Mouse (Mus musculus) heart, postnatal 25 days (tissue): ENCODE measurements at regions not wholly inside any gene's neighbourhood (a gene's known extent, or its start where the extent isn't known, plus 50 kb on each side); places are given as distances from the start of the nearest gene placed in this dataset.
"Not testable (repeated sequence)": the region's sequence is repeated elsewhere in the genome, so short reads cannot be mapped to it uniquely, and the experiment has no call there.

Experiments used
- DNase-seq: peaks from one replicate; pipeline ENCODE4 v3.0.0; 2022; ENCODE audit warnings: low spot score
- intact Hi-C: fragments of 180-260 bp; cut with DNase I; formaldehyde crosslinking; loops from one replicate; pipeline ENCODE4 v1.15.1; 2025

DNA sequence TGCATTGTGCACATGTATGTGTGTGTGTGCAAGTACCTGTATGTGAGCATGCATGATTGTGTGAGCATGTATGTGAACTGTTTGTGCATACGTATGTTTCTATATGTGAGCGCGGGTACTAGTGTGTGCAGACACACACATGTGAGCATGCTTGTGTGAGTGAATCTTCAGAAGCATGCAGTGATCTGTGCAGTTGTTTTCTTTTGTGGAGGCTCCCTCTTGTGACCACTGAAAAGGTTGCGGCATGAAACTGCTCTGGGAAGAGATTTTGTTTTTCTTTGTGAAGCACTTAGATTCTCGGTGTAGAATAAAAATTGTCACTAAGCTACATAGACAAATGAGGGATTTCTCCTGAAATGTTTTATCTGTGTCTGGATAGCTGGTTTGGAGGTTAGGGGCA lies 189.2 kb upstream of the Rapgef5 start:
- intact Hi-C loops, result loop anchor here (2.0 to 10.0 kb wide), 2 partner anchors 292 to 682 kb away; no protein-coding TSS in a partner anchor
- DNase-seq, result not testable (repeated sequence)

DNA sequence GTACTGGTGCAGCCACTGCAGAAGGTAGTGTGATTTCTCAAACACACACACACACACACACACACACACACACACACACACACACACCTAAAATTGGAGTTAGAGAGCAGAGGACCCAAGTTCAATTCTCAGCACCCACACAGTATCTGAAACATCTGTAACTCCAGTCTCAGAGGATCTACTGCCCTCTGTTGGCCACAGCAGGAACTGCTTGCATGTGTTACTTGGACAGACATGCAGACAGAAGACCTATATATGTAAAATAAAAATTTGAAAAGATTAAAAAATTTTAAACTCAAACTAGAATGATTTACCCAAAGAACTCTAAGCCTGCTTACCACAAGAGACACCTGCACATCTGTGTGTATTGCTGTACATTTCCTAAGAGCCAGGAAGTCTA lies 185.9 kb upstream of the Rapgef5 start:
- intact Hi-C loops, result no loop called here
- no peak for DNase-seq

DNA sequence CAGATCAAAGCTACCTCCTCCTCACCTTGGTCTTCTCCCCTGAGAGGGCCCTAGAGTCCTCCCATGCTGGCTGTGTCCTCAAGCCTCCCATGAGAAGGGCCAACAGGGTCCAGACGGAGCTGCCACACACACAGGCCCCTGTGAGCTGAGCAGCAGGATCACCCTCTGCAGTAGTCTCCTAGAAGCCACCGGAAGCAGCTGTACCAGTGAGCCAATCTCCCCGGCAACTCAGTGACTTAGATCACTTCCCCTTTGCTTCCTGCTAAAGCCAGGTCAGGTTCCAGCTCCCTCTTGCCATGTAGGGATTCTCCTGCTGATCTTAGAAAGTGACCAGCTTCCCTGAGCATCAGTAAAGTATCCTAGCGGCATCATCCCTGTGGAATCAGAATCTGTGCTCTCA lies 179.4 kb upstream of the Rapgef5 start:
- intact Hi-C loops, result no loop called here
- no peak for DNase-seq

DNA sequence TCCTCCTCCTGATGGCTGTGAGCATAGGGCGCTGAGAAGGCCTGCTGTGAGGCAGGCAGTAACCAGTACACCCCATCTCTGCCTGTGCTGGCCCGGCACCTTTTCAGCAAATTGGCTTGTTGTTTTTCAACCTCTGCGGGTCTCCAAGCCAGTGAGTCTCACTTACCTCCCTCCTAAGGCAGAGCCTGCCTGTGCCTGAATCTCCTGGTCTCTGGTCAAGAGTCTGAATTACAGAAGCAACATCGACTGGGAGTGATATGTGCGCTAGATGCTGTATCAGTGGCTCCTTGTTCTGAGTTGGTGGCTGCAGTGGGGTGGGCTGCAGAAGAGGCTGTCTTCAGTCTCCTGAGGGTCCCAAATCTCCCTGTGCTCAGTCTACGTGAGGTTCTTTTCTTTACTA lies 174.0 kb upstream of the Rapgef5 start:
- no peak for DNase-seq
- intact Hi-C loops, result no loop called here

- intact Hi-C loops, result no loop called here
- no peak for DNase-seq
Observed at GRCm38 (mm10) chr12:117343121-117343520, 173.2 kb upstream of the Rapgef5 start.

- intact Hi-C loops, result not testable (repeated sequence)
Observed at GRCm38 (mm10) chr12:117343605-117344004, 172.7 kb upstream of the Rapgef5 start.

DNA sequence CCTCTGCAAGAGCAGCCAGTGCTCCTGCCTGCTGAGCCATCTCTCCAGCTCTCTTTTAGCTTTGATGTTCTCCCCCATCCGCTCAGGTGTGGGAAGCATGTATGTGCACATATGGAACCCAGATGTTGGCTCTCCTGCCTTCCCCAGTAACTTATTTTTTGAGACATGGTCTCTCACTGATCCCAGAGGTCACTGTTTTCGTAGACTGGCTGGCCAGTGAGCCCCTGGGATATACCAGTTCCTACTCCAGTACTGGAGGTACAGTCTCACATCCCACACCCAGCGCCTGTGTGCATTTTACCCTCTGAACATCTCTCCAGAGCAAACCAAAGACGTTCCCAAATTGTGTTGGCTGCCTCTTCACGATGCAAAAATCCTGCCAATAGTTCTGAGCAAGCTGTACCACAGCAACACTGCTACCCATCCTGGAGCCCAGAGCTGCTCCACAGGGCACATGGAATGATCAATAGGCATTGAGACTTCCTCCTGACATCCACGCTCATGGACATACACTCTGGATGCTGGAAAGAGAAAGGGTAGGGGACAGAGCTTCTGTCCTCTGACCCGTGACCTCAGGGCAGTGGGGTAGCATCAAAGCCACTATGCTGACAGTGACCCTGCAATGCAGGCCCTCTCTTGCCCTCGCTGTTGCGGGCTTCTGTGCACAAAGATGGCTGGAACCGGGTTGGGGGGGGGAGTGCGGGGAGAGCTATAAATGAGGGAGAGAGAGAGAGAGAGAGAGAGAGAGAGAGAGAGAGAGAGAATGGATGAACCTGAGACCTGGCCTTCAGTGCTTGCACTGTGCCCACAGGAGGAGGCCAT lies 171.8 kb upstream of the Rapgef5 start:
- no peak for DNase-seq
- intact Hi-C loops, result no loop called here

More at GRCm38 (mm10) chr12:117343605-117344004, 172.7 kb upstream of the Rapgef5 start:
- not testable (repeated sequence) for DNase-seq

DNA sequence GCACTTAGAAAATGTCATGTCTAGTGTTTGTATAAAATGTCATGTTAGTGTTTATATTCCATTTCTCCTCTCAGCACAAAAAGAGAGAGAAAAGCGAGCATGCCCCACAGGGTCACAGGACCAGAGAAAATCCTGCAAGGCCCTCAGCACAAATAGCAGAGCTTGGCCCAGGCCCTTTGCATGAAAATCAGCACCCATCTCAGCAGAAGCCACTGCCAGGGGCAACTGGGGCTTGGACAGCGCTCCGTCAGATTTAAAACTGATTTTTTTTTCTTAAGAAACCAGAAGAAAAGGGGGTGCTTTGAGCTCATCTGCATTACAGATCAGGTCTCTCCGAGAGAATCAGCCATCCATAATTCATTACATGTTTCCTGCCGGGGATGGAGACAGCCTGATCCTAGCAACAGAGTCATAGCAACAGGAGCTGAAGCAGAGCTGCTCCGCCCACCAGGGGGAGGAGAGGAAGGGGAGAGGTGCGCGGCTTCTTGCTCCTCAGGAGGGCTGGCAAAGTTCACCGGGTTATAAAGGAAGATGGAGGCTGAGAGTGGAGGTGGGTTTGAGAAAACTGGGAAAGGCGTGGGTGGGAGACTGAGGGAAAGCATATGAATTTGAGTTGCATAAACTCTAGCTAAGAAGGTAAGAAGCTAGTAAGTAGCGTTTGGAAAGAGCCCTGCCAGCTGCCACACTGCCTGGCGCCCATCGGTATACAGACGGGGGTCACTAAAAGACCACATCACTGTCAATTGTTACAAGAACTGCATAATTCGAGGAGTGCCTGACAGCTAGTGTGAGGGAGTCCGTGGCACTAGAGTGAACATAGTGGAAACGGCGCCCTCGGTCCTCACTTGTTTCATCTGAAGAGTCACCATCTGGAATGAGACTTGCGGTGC lies 170.9 kb upstream of the Rapgef5 start:
- intact Hi-C loops, result no loop called here
- no peak for DNase-seq

GRCm38 (mm10) chr12:117346091-117346490 lies 170.2 kb upstream of the Rapgef5 start:
- no peak for DNase-seq
- intact Hi-C loops, result no loop called here

- intact Hi-C loops, result no loop called here
- no peak for DNase-seq
Observed at GRCm38 (mm10) chr12:117347135-117347534, 169.1 kb upstream of the Rapgef5 start.

- intact Hi-C loops, result no loop called here
- no peak for DNase-seq
Observed at GRCm38 (mm10) chr12:117348516-117348915, 167.8 kb upstream of the Rapgef5 start.

DNA sequence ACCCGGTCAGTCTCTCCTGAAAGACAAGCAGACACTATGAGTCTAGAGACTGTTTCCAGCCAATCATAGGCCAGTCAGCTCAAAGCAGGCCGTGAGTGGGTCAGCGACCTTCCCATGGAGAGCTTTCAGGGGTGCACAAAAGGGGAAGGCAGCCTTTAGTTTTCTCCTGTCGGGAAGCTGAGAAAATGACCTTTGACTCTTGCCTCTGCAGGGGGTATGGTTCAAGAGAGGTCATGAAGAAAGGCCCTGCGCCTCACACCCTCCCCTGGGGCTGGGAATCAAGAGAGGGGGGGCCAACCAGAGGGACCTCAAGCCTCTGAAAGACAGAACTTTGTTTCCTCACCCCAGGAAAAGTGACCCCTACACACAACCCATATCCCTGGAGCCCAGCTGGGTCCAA lies 164.4 kb upstream of the Rapgef5 start:
- intact Hi-C loops, result loop anchor here (5.0 to 10.0 kb wide), 2 partner anchors 315 to 727 kb away; no protein-coding TSS in a partner anchor
- no peak for DNase-seq

DNA sequence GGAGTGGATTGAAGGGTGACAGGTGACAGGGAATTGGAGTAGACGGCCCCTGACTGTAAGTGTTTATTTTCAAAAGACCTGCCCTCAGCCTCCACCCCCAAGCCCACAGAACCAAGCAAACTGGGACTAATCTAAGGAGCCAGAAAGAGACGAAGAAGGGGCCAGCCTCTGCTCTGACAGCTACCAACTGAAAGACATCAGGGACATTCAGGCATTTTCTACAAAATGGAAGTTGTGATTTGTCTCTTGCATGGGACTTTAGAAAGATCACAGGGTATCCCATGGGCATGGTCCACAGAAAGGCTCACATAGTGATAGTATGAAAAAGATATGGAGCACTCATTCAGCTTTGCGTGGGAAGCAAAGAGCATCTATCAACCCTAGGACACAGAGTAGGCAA lies 163.8 kb upstream of the Rapgef5 start:
- no peak for DNase-seq
- intact Hi-C loops, result loop anchor here (5.0 to 10.0 kb wide), 2 partner anchors 315 to 728 kb away; no protein-coding TSS in a partner anchor

DNA sequence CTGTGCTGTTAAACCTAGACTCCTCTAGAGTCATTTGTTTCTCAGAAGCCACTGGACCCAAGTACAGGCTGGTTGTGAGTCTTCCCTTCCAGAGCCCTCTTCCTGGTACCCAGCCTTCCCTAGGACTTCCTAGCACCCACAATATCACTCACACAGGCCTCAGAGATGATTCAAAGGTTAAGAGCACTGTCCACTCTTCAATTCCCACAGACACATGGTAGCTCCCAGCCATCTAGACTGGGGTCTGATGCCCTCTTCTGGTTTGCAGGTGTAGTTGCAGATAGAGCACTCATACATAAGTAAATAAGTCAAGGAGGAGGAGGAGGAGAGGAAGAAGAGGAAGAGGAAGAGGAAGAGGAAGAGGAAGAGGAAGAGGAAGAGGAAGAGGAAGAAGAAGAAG lies 163.3 kb upstream of the Rapgef5 start:
- DNase-seq, result no peak

GRCm38 (mm10) chr12:117357811-117358210 lies 158.5 kb upstream of the Rapgef5 start:
- no peak for DNase-seq
- intact Hi-C loops, result loop anchor here (10.0 kb wide), 1 partner anchor 733 kb away; no protein-coding TSS in a partner anchor

More for the DNA sequence above, 163.3 kb upstream of the Rapgef5 start:
- intact Hi-C loops, result loop anchor here (5.0 to 10.0 kb wide), 2 partner anchors 316 to 728 kb away; no protein-coding TSS in a partner anchor

GRCm38 (mm10) chr12:117358891-117359290 lies 157.4 kb upstream of the Rapgef5 start:
- intact Hi-C loops, result loop anchor here (10.0 kb wide), 1 partner anchor 734 kb away; no protein-coding TSS in a partner anchor
- DNase-seq, result no peak

GRCm38 (mm10) chr12:117360215-117360614 lies 156.1 kb upstream of the Rapgef5 start:
- intact Hi-C loops, result no loop called here

GRCm38 (mm10) chr12:117361826-117362225 lies 154.5 kb upstream of the Rapgef5 start:
- intact Hi-C loops, result no loop called here
- DNase-seq, result no peak

More at GRCm38 (mm10) chr12:117360215-117360614, 156.1 kb upstream of the Rapgef5 start:
- DNase-seq, result no peak

DNA sequence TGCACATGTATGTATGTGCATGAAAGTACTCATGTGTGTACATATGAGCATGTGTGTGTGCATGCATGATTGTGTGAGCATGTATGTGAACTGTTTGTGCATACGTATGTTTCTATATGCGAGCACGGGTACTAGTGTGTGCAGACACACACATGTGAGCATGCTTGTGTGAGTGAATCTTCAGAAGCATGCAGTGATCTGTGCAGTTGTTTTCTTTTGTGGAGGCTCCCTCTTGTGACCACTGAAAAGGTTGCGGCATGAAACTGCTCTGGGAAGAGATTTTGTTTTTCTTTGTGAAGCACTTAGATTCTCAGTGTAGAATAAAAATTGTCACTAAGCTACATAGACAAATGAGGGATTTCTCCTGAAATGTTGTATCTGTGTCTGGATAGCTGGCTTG lies 152.8 kb upstream of the Rapgef5 start:
- intact Hi-C loops, DNase-seq: not testable (repeated sequence)

- intact Hi-C loops, result no loop called here
- DNase-seq, result no peak
Observed at GRCm38 (mm10) chr12:117365181-117365580, 151.1 kb upstream of the Rapgef5 start.
